Mouse (Mus musculus) kidney, adult 2 months (tissue): ENCODE measurements around the gene Adgrl4.

ENCODE experiments used
- CTCF ChIP-seq: fragments of 200-500 bp; conservative IDR thresholded peaks from 2 replicates; pipeline ENCODE4 v1.5.1; 2011; ENCODE audit warnings: low read depth, mild to moderate bottlenecking, control low read depth, low read length, moderate library complexity, mixed read lengths; ENCODE audit not compliant: insufficient read depth, insufficient read length
- POLR2A ChIP-seq: fragments of 200-500 bp; IDR thresholded peaks from one replicate; pipeline ENCODE4 v1.6.1; 2011; ENCODE audit warnings: low read depth, low read length, control low read depth

- no peak for TF ChIP-seq CTCF
- no peak for TF ChIP-seq POLR2A
Observed at GRCm38 (mm10) chr3:151566629-151567028, 128.9 kb downstream of the Adgrl4 start.
